Mouse (Mus musculus): Measurements from ENCODE around the gene Htr1d. TPM values are rescaled to one million over a fixed set of nuclear protein-coding genes. Genes with fewer than 3 reads are reported as not detected.

Htr1d gene
- total RNA-seq, 1 experiment, result 1.5 TPM

DNA sequence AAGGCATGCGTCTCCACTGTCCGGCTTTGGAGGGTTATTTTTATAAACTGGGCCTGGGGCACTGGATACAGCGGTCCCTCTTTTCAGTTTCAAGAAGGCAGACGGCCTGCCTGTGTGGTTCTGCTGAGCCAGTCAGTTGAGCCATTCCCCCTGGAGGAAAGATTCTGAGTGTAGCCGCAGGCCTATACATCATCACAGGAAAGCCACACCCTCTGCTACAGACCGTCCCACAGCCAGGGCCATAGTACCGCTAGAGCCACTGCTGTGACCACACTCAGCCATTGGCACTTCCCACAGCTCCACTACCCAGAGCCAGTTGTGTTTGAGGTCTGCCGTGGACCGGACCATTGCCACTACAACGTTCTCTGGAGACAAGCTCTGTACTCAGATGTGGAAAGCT is 21.5 kb upstream of the Htr1d start:
- no peak overlapping the region for H3K9ac ChIP-seq (ENCODE audit: insufficient read depth, low read depth, low read length, poor library complexity, severe bottlenecking)
- TF ChIP-seq MAFK (IDR thresholded peaks at IDR 0.05; ENCODE audit: insufficient read depth, low read depth, low read length), result no peak
- TF ChIP-seq ZNF384 (IDR thresholded peaks at IDR 0.05; ENCODE audit: low read depth, low read length), result no peak
- no peak for TF ChIP-seq ZC3H11A (IDR thresholded peaks at IDR 0.05; ENCODE audit: borderline replicate concordance, low read depth, low read length)
- no peak for TF ChIP-seq CHD2 (IDR thresholded peaks at IDR 0.05; ENCODE audit: low read depth, low read length)
- no peak for TF ChIP-seq HCFC1 (IDR thresholded peaks at IDR 0.05; ENCODE audit: borderline replicate concordance, insufficient read depth, low read length)
- H3K4me3 ChIP-seq (ENCODE audit: insufficient read depth in 1 of 2, low read depth in 1 of 2, low read length in 2 of 2, poor library complexity in 1 of 2, severe bottlenecking in 1 of 2), result no peak overlapping the region
- peaks cover 0 to 9% of the 10 kb centered on the region in 2 experiments; a peak in 2 of 4 replicates for H3K4me1 ChIP-seq (ENCODE audit: control insufficient read depth in 2 of 2, insufficient read depth in 2 of 2, low read length in 2 of 2, poor library complexity in 1 of 2)
- in situ Hi-C loops (cut with MboI; ENCODE audit: low sequenced_read_pairs in 2 of 2, unreplicated experiment in 2 of 2), result no loop called here
- H3K27ac ChIP-seq (ENCODE audit: insufficient read depth, low read depth, low read length, poor library complexity, severe bottlenecking), result no peak overlapping the region
- no peaks in the 10 kb centered on the region for H3K9me3 ChIP-seq (ENCODE audit: control insufficient read depth, insufficient read depth, low read depth, low read length)
- no peaks in the 10 kb centered on the region for H3K36me3 ChIP-seq (ENCODE audit: control insufficient read depth, insufficient read depth, low read length, poor library complexity, severe bottlenecking)
- DNase-seq (ENCODE audit: low read depth, low spot score), result no peak

DNA sequence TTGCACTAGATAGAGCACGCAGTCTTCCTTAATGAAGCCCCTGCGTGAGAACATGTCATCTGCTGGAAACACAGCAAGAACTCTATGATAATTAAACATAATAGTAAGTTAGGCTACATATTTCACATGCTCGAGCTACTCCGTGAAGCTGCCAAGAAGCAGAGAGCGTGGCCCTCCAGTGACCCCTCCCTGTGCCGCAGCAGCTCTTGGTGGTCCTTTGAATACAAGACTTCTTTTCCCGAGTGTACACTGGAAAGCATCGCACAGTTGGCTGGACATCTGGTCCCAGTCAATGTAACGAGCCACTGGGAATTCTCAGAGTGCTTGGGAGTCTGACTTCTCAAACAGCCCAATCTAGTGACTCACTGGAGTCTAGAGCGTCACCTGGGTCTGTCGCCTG is 15.5 kb upstream of the Htr1d start:
- in situ Hi-C loops (cut with MboI; ENCODE audit: low sequenced_read_pairs in 2 of 2, unreplicated experiment in 2 of 2), result no loop called here
- Histone ChIP-seq H3K9ac (ENCODE audit: insufficient read depth, low read depth, low read length, poor library complexity, severe bottlenecking) (no peak overlapping the region), H3K9me3 (ENCODE audit: control insufficient read depth, insufficient read depth, low read depth, low read length) (no peaks in the 10 kb centered on the region), H3K36me3 (ENCODE audit: control insufficient read depth, insufficient read depth, low read length, poor library complexity, severe bottlenecking) (no peaks in the 10 kb centered on the region), H3K4me3 (ENCODE audit: insufficient read depth in 1 of 2, low read depth in 1 of 2, low read length in 2 of 2, poor library complexity in 1 of 2, severe bottlenecking in 1 of 2) (no peak overlapping the region), H3K27ac (ENCODE audit: insufficient read depth, low read depth, low read length, poor library complexity, severe bottlenecking) (no peak overlapping the region), H3K4me1 (ENCODE audit: control insufficient read depth in 2 of 2, insufficient read depth in 2 of 2, low read length in 2 of 2, poor library complexity in 1 of 2) (peaks cover 0 to 1% of the 10 kb centered on the region in 2 experiments; a peak in 2 of 4 replicates)
- DNase-seq (ENCODE audit: low read depth, low spot score), result no peak
- no peak for TF ChIP-seq ZNF384 (IDR thresholded peaks at IDR 0.05; ENCODE audit: low read depth, low read length)

DNA sequence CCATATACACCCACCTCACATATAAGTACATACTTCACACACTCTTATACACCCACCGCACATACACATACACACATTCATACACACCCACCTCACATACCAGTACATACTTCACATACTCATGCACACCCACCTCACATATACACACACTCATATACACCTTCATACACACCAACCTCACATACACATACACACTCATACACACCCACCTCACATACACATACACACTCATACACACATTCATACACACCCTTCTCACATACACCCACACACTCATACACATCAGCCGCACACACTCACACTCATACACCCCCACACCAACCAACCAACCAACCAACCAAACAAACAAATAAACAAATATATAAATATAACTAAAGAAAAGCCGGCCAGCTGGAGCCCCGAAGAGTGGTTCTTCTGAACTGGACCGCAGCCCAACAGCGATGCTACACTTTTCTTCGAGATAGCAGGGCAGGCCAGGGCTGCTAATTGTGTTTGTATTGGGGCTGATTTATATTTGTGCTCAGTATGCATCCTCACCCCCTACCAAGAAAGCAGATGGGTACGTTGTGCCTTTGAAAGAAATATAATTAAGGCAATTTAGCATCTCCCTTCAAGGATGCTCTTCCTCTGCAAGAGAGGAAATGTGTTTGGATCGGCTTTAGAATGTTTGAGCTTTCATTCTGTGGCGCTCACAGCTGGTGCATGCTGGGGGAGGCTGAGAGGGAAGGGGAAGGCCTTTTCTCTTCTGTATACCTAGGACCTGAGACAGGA is 11.1 kb upstream of the Htr1d start:
- no peaks in the 10 kb centered on the region for H3K4me1 ChIP-seq (ENCODE audit: control insufficient read depth in 2 of 2, insufficient read depth in 2 of 2, low read length in 2 of 2, poor library complexity in 1 of 2)
- in situ Hi-C loops (cut with MboI; ENCODE audit: low sequenced_read_pairs in 2 of 2, unreplicated experiment in 2 of 2), result no loop called here
- TF ChIP-seq CHD2 (IDR thresholded peaks at IDR 0.05; ENCODE audit: low read depth, low read length), result no peak
- TF ChIP-seq HCFC1 (IDR thresholded peaks at IDR 0.05; ENCODE audit: borderline replicate concordance, insufficient read depth, low read length), result no peak
- TF ChIP-seq ZC3H11A (IDR thresholded peaks at IDR 0.05; ENCODE audit: borderline replicate concordance, low read depth, low read length), result no peak

DNA sequence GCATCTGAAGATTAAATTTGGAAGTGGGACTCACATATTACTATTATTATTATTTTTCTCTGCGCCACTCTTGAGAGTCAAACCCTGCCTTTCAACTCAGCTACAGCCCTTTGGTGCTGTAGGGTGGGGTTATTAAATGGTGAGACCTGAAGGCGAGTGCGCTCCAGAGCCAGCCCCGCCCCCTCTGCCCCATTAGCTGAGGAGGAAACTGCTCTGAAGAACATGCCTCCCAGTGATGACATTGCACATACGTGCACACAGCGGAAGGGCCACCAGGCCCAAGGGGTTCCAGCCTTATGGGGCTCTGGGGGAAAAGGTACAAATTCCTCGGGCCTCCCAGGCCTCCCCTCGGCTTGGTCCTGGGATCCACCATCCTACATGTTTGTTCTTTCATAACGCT is 7.8 kb upstream of the Htr1d start:
- in situ Hi-C loops (cut with MboI; ENCODE audit: low sequenced_read_pairs in 2 of 2, unreplicated experiment in 2 of 2), result no loop called here
- no peaks in the 10 kb centered on the region for H3K36me3 ChIP-seq (ENCODE audit: control insufficient read depth, insufficient read depth, low read length, poor library complexity, severe bottlenecking)
- H3K4me1 ChIP-seq (ENCODE audit: control insufficient read depth in 2 of 2, insufficient read depth in 2 of 2, low read length in 2 of 2, poor library complexity in 1 of 2), result no peaks in the 10 kb centered on the region
- no peak for TF ChIP-seq ZNF384 (IDR thresholded peaks at IDR 0.05; ENCODE audit: low read depth, low read length)
- no peak for TF ChIP-seq MAFK (IDR thresholded peaks at IDR 0.05; ENCODE audit: insufficient read depth, low read depth, low read length)
- no peak for TF ChIP-seq CHD2 (IDR thresholded peaks at IDR 0.05; ENCODE audit: low read depth, low read length)
- no peak for TF ChIP-seq HCFC1 (IDR thresholded peaks at IDR 0.05; ENCODE audit: borderline replicate concordance, insufficient read depth, low read length)
- no peak for TF ChIP-seq ZC3H11A (IDR thresholded peaks at IDR 0.05; ENCODE audit: borderline replicate concordance, low read depth, low read length)
- DNase-seq (ENCODE audit: low read depth, low spot score), result no peak
- H3K9me3 ChIP-seq (ENCODE audit: control insufficient read depth, insufficient read depth, low read depth, low read length), result no peaks in the 10 kb centered on the region
- no peak overlapping the region for H3K27ac ChIP-seq (ENCODE audit: insufficient read depth, low read depth, low read length, poor library complexity, severe bottlenecking)
- H3K9ac ChIP-seq (ENCODE audit: insufficient read depth, low read depth, low read length, poor library complexity, severe bottlenecking), result no peak overlapping the region
- no peak overlapping the region for H3K4me3 ChIP-seq (ENCODE audit: insufficient read depth in 1 of 2, low read depth in 1 of 2, low read length in 2 of 2, poor library complexity in 1 of 2, severe bottlenecking in 1 of 2)

More for the DNA sequence above, 11.1 kb upstream of the Htr1d start:
- no peaks in the 10 kb centered on the region for H3K9me3 ChIP-seq (ENCODE audit: control insufficient read depth, insufficient read depth, low read depth, low read length)
- no peaks in the 10 kb centered on the region for H3K36me3 ChIP-seq (ENCODE audit: control insufficient read depth, insufficient read depth, low read length, poor library complexity, severe bottlenecking)
- DNase-seq (ENCODE audit: low read depth, low spot score), result no peak
- no peak overlapping the region for H3K27ac ChIP-seq (ENCODE audit: insufficient read depth, low read depth, low read length, poor library complexity, severe bottlenecking)
- H3K4me3 ChIP-seq (ENCODE audit: insufficient read depth in 1 of 2, low read depth in 1 of 2, low read length in 2 of 2, poor library complexity in 1 of 2, severe bottlenecking in 1 of 2), result no peak overlapping the region
- no peak overlapping the region for H3K9ac ChIP-seq (ENCODE audit: insufficient read depth, low read depth, low read length, poor library complexity, severe bottlenecking)

DNA sequence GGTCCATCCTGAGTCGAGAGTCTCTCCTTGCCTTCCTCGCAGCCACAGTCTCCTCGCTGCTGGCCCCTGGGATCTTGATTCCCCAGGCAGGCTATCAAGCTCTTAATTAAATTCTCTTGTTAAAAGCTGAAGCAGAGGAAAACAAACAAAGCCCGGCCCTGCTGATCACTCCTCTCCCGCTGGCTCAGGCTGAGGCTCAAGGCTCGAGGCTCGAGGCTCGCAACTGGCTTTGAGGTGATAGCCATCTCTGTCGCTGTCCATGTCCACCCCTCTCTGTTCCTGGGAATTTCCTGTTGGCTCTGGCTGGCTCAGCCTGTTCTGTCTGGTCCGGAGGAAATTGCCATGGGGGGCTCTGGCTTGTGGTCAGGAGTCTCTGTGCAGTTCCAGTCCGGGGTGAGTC is 4.4 kb upstream of the Htr1d start:
- no peaks in the 10 kb centered on the region for H3K36me3 ChIP-seq (ENCODE audit: control insufficient read depth, insufficient read depth, low read length, poor library complexity, severe bottlenecking)
- H3K4me1 ChIP-seq (ENCODE audit: control insufficient read depth in 2 of 2, insufficient read depth in 2 of 2, low read length in 2 of 2, poor library complexity in 1 of 2), result peaks cover 0 to 2% of the 10 kb centered on the region in 2 experiments; a peak in 1 of 4 replicates
- no peak overlapping the region for H3K4me3 ChIP-seq (ENCODE audit: insufficient read depth in 1 of 2, low read depth in 1 of 2, low read length in 2 of 2, poor library complexity in 1 of 2, severe bottlenecking in 1 of 2)
- H3K9ac ChIP-seq (ENCODE audit: insufficient read depth, low read depth, low read length, poor library complexity, severe bottlenecking), result no peak overlapping the region
- in situ Hi-C loops (cut with MboI; ENCODE audit: low sequenced_read_pairs in 2 of 2, unreplicated experiment in 2 of 2), result no loop called here
- no peaks in the 10 kb centered on the region for H3K9me3 ChIP-seq (ENCODE audit: control insufficient read depth, insufficient read depth, low read depth, low read length)
- no peak for TF ChIP-seq CHD2 (IDR thresholded peaks at IDR 0.05; ENCODE audit: low read depth, low read length)
- TF ChIP-seq HCFC1 (IDR thresholded peaks at IDR 0.05; ENCODE audit: borderline replicate concordance, insufficient read depth, low read length), result no peak
- TF ChIP-seq ZNF384 (IDR thresholded peaks at IDR 0.05; ENCODE audit: low read depth, low read length), result no peak
- H3K27ac ChIP-seq (ENCODE audit: insufficient read depth, low read depth, low read length, poor library complexity, severe bottlenecking), result no peak overlapping the region
- DNase-seq (ENCODE audit: low read depth, low spot score), result no peak
